Mouse (Mus musculus) embryonic fibroblast, embryonic 13.5 days (primary cell): ENCODE data around the gene Pomt1.

Experiments used
- CTCF ChIP-seq: IDR thresholded peaks from 2 replicates; pipeline ENCODE4 v1.5.1; 2011; ENCODE audit warnings: mild to moderate bottlenecking, control low read depth, low read length, moderate library complexity, borderline replicate concordance; ENCODE audit not compliant: insufficient read depth
- POLR2A ChIP-seq: IDR thresholded peaks from 2 replicates; pipeline ENCODE4 v1.6.1; 2011; ENCODE audit warnings: low read depth, mild to moderate bottlenecking, control low read depth, low read length, moderate library complexity

GRCm38 (mm10) chr2:32299469-32299868 lies 63.1 kb downstream of the Pomt1 start:
- TF ChIP-seq POLR2A (no peak), CTCF (no peak)
